8 mouse cellular contexts compared by ENCODE assay signal in the genomic region with DNA sequence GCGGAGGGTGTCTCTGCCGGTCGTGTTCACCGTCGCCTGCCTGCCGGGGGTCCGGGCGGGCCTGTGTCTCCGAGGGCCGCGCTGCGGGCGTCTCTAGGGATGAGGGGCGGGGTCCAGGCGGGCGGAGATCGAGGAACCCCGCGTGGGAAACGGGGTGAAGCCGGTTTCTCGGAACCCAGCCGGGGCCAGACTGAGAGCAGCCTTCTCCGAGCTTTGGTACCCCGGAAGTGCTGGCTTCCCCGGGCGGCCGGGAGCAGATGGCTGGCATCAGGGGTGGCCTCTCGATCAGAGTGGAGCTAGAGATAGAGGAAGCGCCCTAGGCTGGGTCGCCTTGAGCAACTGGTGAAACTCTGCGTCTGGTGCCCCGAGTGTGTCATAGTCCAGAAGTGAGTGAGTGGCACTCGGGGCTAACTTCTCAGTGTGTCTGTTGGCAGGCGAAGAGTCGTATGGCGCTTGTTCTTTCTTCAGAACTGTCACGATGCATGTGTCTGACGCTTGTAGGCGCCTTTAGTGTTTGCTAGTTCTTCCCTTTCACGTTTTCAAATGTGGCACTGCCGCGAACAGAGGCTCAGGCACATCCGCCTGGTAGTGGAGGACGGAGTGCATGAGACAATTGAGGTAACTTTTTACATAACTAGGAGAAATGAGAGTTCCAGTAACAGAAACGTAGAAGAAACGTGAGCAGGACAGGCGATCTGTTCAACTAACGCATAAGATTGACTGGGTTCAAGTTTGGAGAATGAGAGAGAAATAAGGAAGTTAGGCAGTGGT. TPM values are rescaled to one million over a fixed set of nuclear protein-coding genes. Genes with fewer than 3 reads are reported as not detected.
DNase-seq lines count a peak whose midpoint lies in the region; ATAC-seq and TF ChIP-seq lines count a peak whose summit lies in the region.

No protein-coding gene starts in this region.

- no peaks in the 10 kb centered on the region for H3K9me3 ChIP-seq in intestine, embryonic 14.5 days (ENCODE audit: control insufficient read depth, low read length)
- H3K9me3 ChIP-seq in stomach, embryonic 16.5 days (replicated peaks; ENCODE audit: control insufficient read depth, low read length): no peaks in the 10 kb centered on the region

- peak; percentile 41 to 43 for DNase-seq in left cerebral cortex, adult 18-20 months (ENCODE audit: low spot score in 2 of 2)
- DNase-seq in left cerebral cortex, adult 11 months (ENCODE audit: low spot score): no peak
- peak; percentile 9 for DNase-seq in Patski (ENCODE audit: low read depth, low spot score)
- DNase-seq in intestine, embryonic 14.5 days (ENCODE audit: low spot score): no peak
- no peak for DNase-seq in cerebellum, postnatal 25 days

- H3K9ac ChIP-seq in intestine, embryonic 14.5 days (ENCODE audit: low read length): peak overlapping the region; percentile 92
- H3K9ac ChIP-seq in stomach, embryonic 16.5 days (ENCODE audit: low read length): peak overlapping the region; percentile 91

- in situ Hi-C loops in Patski (cut with MboI; ENCODE audit: low pct_unique_long_range_greater_than_20kb): no loop called here

- H3K27me3 ChIP-seq in Patski: no peaks in the 10 kb centered on the region
- H3K27me3 ChIP-seq in intestine, embryonic 14.5 days (replicated peaks; ENCODE audit: control insufficient read depth, insufficient read depth, low read length): no peaks in the 10 kb centered on the region
- H3K27me3 ChIP-seq in stomach, embryonic 16.5 days (ENCODE audit: control insufficient read depth, insufficient read depth, low read length): no peaks in the 10 kb centered on the region

- H3K4me1 ChIP-seq in intestine, embryonic 14.5 days (replicated peaks; ENCODE audit: control insufficient read depth, insufficient read depth, low read length): peaks cover 14% of the 10 kb centered on the region
- peaks cover 15% of the 10 kb centered on the region for H3K4me1 ChIP-seq in stomach, embryonic 16.5 days (ENCODE audit: control insufficient read depth, insufficient read depth, low read length)

- peak; percentile 75 for ATAC-seq in Patski
- ATAC-seq in erythroid progenitor cell, adult 5-6 weeks (replicated peaks; ENCODE audit: low FRiP score, poor library complexity, severe bottlenecking): peak; percentile 73
- peak; percentile 84 for ATAC-seq in intestine, embryonic 14.5 days (replicated peaks; ENCODE audit: low FRiP score, low TSS enrichment, low read depth)
- ATAC-seq in megakaryocyte, adult 5-6 weeks (ENCODE audit: poor library complexity, severe bottlenecking): peak; percentile 75
- peak; percentile 65 for ATAC-seq in stomach, embryonic 16.5 days (ENCODE audit: insufficient read depth, low FRiP score)

- peak overlapping the region; percentile 87 for H3K4me3 ChIP-seq in intestine, embryonic 14.5 days (ENCODE audit: low read depth, low read length)
- H3K4me3 ChIP-seq in stomach, embryonic 16.5 days (replicated peaks; ENCODE audit: low read length): peak overlapping the region; percentile 95

- TF ChIP-seq CTCF in Patski (IDR thresholded peaks at IDR 0.05): no peak

- CTCF ChIA-PET in Patski (lab: Charles Lee): no interaction called here

- H3K27ac ChIP-seq in intestine, embryonic 14.5 days (ENCODE audit: low read depth): peak overlapping the region; percentile 93
- peak overlapping the region; percentile 98 for H3K27ac ChIP-seq in stomach, embryonic 16.5 days (ENCODE audit: low read length)

- POLR2A ChIA-PET in Patski (lab: Charles Lee): no interaction called here

- under 1% methylated on average over 49 of the region's 49 CpGs for WGBS in intestine, embryonic 14.5 days
- WGBS in stomach, embryonic 16.5 days: under 1% methylated on average over 49 of the region's 49 CpGs

- peak overlapping the region; percentile 57 for H3K4me2 ChIP-seq in intestine, embryonic 14.5 days (ENCODE audit: low read length)
- peak overlapping the region; percentile 70 for H3K4me2 ChIP-seq in stomach, embryonic 16.5 days (ENCODE audit: low read depth, low read length)

- H3K36me3 ChIP-seq in intestine, embryonic 14.5 days (ENCODE audit: control insufficient read depth, insufficient read depth, low read length): peaks cover 4% of the 10 kb centered on the region
- no peaks in the 10 kb centered on the region for H3K36me3 ChIP-seq in stomach, embryonic 16.5 days (ENCODE audit: control insufficient read depth, insufficient read depth, low read length)

RNA-seq across cellular contexts. Expression of gene Psen1, which starts 0.5 kb away (rescaled TPM):
- total RNA-seq in left cerebral cortex, adult 18-20 months (2021): 10 to 100 TPM; 59.4 to 72.0 TPM
- polyA plus RNA-seq in Patski (2021): 59.9 TPM
- total RNA-seq in erythroid progenitor cell, adult 5-6 weeks (2015; ENCODE audit: low replicate concordance): 25.6 and 32.8 TPM in 2 replicates
- total RNA-seq in erythroid progenitor cell, adult 5-6 weeks (2017; ENCODE audit: low replicate concordance): 20.8 and 24.3 TPM in 2 replicates
- 87.6 and 92.7 TPM in 2 replicates for polyA plus RNA-seq in intestine, embryonic 14.5 days (2014; fragmentation: Nextera tagmentation; extraction: Ambion mirVana)
- 108 and 111 TPM in 2 replicates for total RNA-seq in megakaryocyte, adult 5-6 weeks (2015)
- 94.4 and 120 TPM in 2 replicates for total RNA-seq in megakaryocyte, adult 5-6 weeks (2017)
- polyA plus RNA-seq in stomach, embryonic 16.5 days (2015; fragmentation: Nextera tagmentation; extraction: Ambion mirVana): 76.9 and 86.4 TPM in 2 replicates

RNA-seq across cellular contexts. Expression of gene Rbm25, which starts 57.5 kb away (rescaled TPM):
- total RNA-seq in left cerebral cortex, adult 18-20 months (2021): 100 to 1,000 TPM; 101 TPM
- 78.0 TPM for polyA plus RNA-seq in Patski (2021)
- 227 and 278 TPM in 2 replicates for total RNA-seq in erythroid progenitor cell, adult 5-6 weeks (2015; ENCODE audit: low replicate concordance)
- 216 and 257 TPM in 2 replicates for total RNA-seq in erythroid progenitor cell, adult 5-6 weeks (2017; ENCODE audit: low replicate concordance)
- 232 and 252 TPM in 2 replicates for polyA plus RNA-seq in intestine, embryonic 14.5 days (2014; fragmentation: Nextera tagmentation; extraction: Ambion mirVana)
- total RNA-seq in megakaryocyte, adult 5-6 weeks (2015): 117 and 145 TPM in 2 replicates
- 127 and 162 TPM in 2 replicates for total RNA-seq in megakaryocyte, adult 5-6 weeks (2017)
- 200 and 201 TPM in 2 replicates for polyA plus RNA-seq in stomach, embryonic 16.5 days (2015; fragmentation: Nextera tagmentation; extraction: Ambion mirVana)

Comparison
In these comparisons a context has a peak if more than half of its experiments do, and no peak if none do; other contexts are left out.
1. DNase-seq: peak in left cerebral cortex, adult 18-20 months (2 of 2) and Patski (single experiment); none in left cerebral cortex, adult 11 months (single experiment), intestine, embryonic 14.5 days (single experiment) and cerebellum, postnatal 25 days (0 of 2).
2. Peak in every context shown above with its lines, with median percentiles within 50 percentile points of each other: ATAC-seq.